Mouse (Mus musculus) myocyte (in vitro differentiated cells): ENCODE results near the gene Wwtr1. TPM values are rescaled to one million over a fixed set of nuclear protein-coding genes. Genes with fewer than 3 reads are reported as not detected.

ENCODE experiments used
- H3K27me3 ChIP-seq: one replicate; pipeline ENCODE4 v1.6.1; 2011; ENCODE audit not compliant: control insufficient read depth, insufficient read depth, insufficient read length
- H3K36me3 ChIP-seq: one replicate; pipeline ENCODE4 v1.6.1; 2011; ENCODE audit not compliant: control insufficient read depth, insufficient read depth
- H3K4me2 ChIP-seq: one replicate; pipeline ENCODE4 v1.6.1; 2011; ENCODE audit warnings: low read depth, control low read depth
- H3K4me3 ChIP-seq: one replicate; pipeline ENCODE4 v1.5.1; 2011; ENCODE audit warnings: mild to moderate bottlenecking, control low read depth, moderate library complexity
- H3K79me2 ChIP-seq: one replicate; pipeline ENCODE4 v1.6.1; 2011; ENCODE audit not compliant: control insufficient read depth, insufficient read depth
- H3ac ChIP-seq: one replicate; pipeline ENCODE4 v1.6.1; 2011; ENCODE audit not compliant: control insufficient read depth, insufficient read length
- CEBPB ChIP-seq: IDR thresholded peaks from 2 replicates; pipeline ENCODE4 v1.6.1; 2011; ENCODE audit warnings: mild to moderate bottlenecking, moderate library complexity; ENCODE audit not compliant: poor library complexity, insufficient read depth, severe bottlenecking
- E2F4 ChIP-seq: IDR thresholded peaks from one replicate; pipeline ENCODE4 v1.6.1; 2011; ENCODE audit warnings: mild to moderate bottlenecking, control low read depth, moderate library complexity; ENCODE audit not compliant: insufficient read depth
- MAX ChIP-seq: IDR thresholded peaks from one replicate; pipeline ENCODE4 v1.6.1; 2011; ENCODE audit warnings: low read depth, mild to moderate bottlenecking, control low read depth
- MYOD1 ChIP-seq, 3 experiments: IDR thresholded peaks; one replicate each; pipeline ENCODE4 v1.6.1; 2011; ENCODE audit warnings: control low read depth in 2 of 3, low read depth in 2 of 3, mild to moderate bottlenecking in 2 of 3, moderate library complexity in 1 of 3; ENCODE audit not compliant: insufficient read length in 2 of 3, control insufficient read depth in 1 of 3
- MYOG ChIP-seq, 3 experiments: IDR thresholded peaks; one replicate each; pipeline ENCODE4 v1.6.1; 2011; ENCODE audit warnings: control low read depth in 2 of 3, low read depth in 2 of 3, mild to moderate bottlenecking in 2 of 3; ENCODE audit not compliant: insufficient read length in 2 of 3, control insufficient read depth in 1 of 3, insufficient read depth in 1 of 3
- POLR2A ChIP-seq: IDR thresholded peaks from one replicate; pipeline ENCODE4 v1.6.1; 2011; ENCODE audit warnings: low read depth, mild to moderate bottlenecking, control low read depth, moderate library complexity; ENCODE audit not compliant: insufficient read length
- POLR2AphosphoS2 ChIP-seq: IDR thresholded peaks from one replicate; pipeline ENCODE4 v1.6.1; 2011; ENCODE audit warnings: low read depth, control low read depth; ENCODE audit not compliant: insufficient read length
- REST ChIP-seq: IDR thresholded peaks from one replicate; pipeline ENCODE4 v1.6.1; 2011; ENCODE audit warnings: mild to moderate bottlenecking, control low read depth, moderate library complexity; ENCODE audit not compliant: insufficient read depth, insufficient read length
- SRF ChIP-seq: IDR thresholded peaks from one replicate; pipeline ENCODE4 v1.6.1; 2011; ENCODE audit warnings: low read depth; ENCODE audit not compliant: control insufficient read depth, insufficient read length
- TCF12 ChIP-seq: IDR thresholded peaks from one replicate; pipeline ENCODE4 v1.6.1; 2011; ENCODE audit warnings: mild to moderate bottlenecking, control low read depth; ENCODE audit not compliant: poor library complexity, insufficient read depth, severe bottlenecking
- TCF3 ChIP-seq: IDR thresholded peaks from one replicate; pipeline ENCODE4 v1.6.1; 2011; ENCODE audit warnings: low read depth, control low read depth; ENCODE audit not compliant: insufficient read length
- USF1 ChIP-seq: IDR thresholded peaks from one replicate; pipeline ENCODE4 v1.6.1; 2011; ENCODE audit warnings: low read depth, mild to moderate bottlenecking, control low read depth, moderate library complexity
- polyA plus RNA-seq: library from polyadenylated mRNA; unstranded; fragments of >200 nt; fragmentation: generic; extraction: Trizol; gene quantifications from one replicate; pipeline ENCODE4 v1.2.1, GENCODE M21; 2012; ENCODE audit warnings: missing spikeins

Gene Wwtr1
- polyA plus RNA-seq, 1 experiment: 63.1 TPM

GRCm38 (mm10) chr3:57481981-57482380 is 93.7 kb downstream of the Wwtr1 start:
- Histone ChIP-seq H3K36me3 (peaks cover 5% of the 10 kb centered on the region), H3K27me3 (no peaks in the 10 kb centered on the region), H3ac (no peak overlapping the region), H3K79me2 (peaks cover 79% of the 10 kb centered on the region), H3K4me3 (no peak overlapping the region), H3K4me2 (no peak overlapping the region)
- TF ChIP-seq MYOD1 (IDR thresholded peaks at IDR 0.05; ENCODE audit: control insufficient read depth in 1 of 3, insufficient read length in 2 of 3, low read depth in 2 of 3): no peak

GRCm38 (mm10) chr3:57480640-57481039 is 95.1 kb downstream of the Wwtr1 start:
- no peak for TF ChIP-seq REST
- no peak for TF ChIP-seq TCF12
- no peak for TF ChIP-seq MYOD1 (IDR thresholded peaks at IDR 0.05; ENCODE audit: control insufficient read depth in 1 of 3, insufficient read length in 2 of 3, low read depth in 2 of 3)
- TF ChIP-seq POLR2A: no peak
- no peak for TF ChIP-seq TCF3
- no peak overlapping the region for H3K4me2 ChIP-seq
- no peaks in the 10 kb centered on the region for H3K27me3 ChIP-seq
- H3K4me3 ChIP-seq: no peak overlapping the region
- peaks cover 66% of the 10 kb centered on the region for H3K79me2 ChIP-seq
- peaks cover 15% of the 10 kb centered on the region for H3K36me3 ChIP-seq
- no peak overlapping the region for H3ac ChIP-seq

DNA sequence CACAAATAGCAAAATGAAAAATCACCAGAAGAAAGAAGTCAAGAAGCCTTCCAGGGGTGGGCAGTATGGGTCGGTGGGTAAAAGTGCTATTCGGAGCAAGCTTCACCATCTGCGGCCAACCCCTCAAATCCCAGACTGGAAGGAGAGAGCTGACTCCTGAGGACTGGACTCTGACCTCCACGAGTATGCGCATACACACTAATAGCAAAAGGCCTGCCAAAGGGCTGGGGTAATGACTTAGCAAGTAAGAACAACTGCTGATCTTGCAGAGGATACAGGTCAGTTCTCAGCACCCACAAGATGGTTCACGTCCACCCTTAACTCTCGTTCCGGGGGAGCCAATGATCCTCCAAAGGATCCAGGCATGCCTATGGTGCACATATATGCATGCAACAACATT is 101.3 kb downstream of the Wwtr1 start:
- peaks cover 47% of the 10 kb centered on the region for H3K79me2 ChIP-seq
- H3K27me3 ChIP-seq: no peaks in the 10 kb centered on the region
- peaks cover 22% of the 10 kb centered on the region for H3K36me3 ChIP-seq
- TF ChIP-seq MYOG (IDR thresholded peaks at IDR 0.05; ENCODE audit: control insufficient read depth in 1 of 3, insufficient read depth in 1 of 3, insufficient read length in 2 of 3, low read depth in 2 of 3) (no peak), POLR2AphosphoS2 (no peak), TCF3 (no peak), CEBPB (no peak), SRF (no peak), TCF12 (no peak), USF1 (no peak), MYOD1 (IDR thresholded peaks at IDR 0.05; ENCODE audit: control insufficient read depth in 1 of 3, insufficient read length in 2 of 3, low read depth in 2 of 3) (no peak), REST (no peak), POLR2A (no peak)
- no peak overlapping the region for H3K4me3 ChIP-seq
- peak overlapping the region; percentile 35 for H3K4me2 ChIP-seq
- H3ac ChIP-seq: no peak overlapping the region

DNA sequence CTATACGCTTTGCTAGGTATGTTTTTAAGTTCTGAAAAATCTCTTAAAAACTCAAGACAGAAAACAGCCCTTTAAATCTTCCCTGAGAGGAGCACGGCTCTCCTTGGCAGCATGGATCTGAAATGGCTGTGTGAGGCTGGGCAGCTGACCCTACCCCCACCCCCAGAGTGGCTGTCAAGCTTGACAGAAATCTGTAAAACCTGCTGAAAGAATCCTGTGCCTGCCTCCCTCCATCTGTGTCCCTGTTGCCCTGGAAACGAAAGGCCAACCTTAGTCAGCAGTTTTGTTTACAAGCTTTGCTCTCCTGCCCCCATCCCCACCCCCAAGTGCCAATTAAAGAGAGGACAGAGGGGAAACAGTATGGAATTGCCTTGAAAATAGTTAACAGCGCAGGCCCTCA is 103.3 kb downstream of the Wwtr1 start:
- TF ChIP-seq MYOD1 (IDR thresholded peaks at IDR 0.05; ENCODE audit: control insufficient read depth in 1 of 3, insufficient read length in 2 of 3, low read depth in 2 of 3) (no peak), MAX (no peak), MYOG (IDR thresholded peaks at IDR 0.05; ENCODE audit: control insufficient read depth in 1 of 3, insufficient read depth in 1 of 3, insufficient read length in 2 of 3, low read depth in 2 of 3) (no peak), E2F4 (no peak), TCF12 (no peak), POLR2A (no peak), POLR2AphosphoS2 (no peak)
- Histone ChIP-seq H3K79me2 (peaks cover 49% of the 10 kb centered on the region), H3K4me3 (no peak overlapping the region), H3K27me3 (no peaks in the 10 kb centered on the region), H3ac (no peak overlapping the region), H3K4me2 (no peak overlapping the region), H3K36me3 (peaks cover 21% of the 10 kb centered on the region)

DNA sequence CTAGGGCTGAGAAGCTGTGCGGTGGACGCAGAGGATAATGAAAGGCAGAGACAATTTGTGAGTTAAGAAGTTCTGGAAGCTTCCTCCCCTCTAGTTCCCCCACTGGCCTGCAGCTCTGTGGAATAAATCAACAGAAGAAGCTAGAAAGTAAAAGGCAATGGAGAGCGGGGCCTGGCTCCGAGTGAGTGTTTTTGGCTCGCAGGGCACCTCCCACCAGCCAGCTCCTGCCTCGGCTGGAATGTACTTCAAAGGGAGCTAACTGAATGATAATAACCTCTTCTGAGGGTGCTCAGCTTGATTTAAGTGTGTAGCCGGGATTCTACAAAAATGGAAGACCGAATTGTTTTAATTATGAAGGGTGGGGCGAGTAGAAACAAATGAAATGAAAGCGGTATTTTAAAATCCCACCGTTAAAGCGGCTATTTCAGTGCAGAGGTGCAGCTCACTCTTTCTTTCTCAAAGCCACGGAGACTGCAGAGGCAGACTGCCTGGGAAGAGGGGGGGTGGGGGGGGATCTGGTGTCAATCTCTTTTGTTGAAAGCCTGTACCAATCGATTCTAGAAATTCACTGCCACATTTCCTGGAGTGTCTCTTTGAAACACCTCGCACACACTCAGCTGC is 104.6 kb downstream of the Wwtr1 start:
- no peak overlapping the region for H3ac ChIP-seq
- H3K79me2 ChIP-seq: peaks cover 59% of the 10 kb centered on the region
- TF ChIP-seq USF1 (no peak), REST (no peak), MYOG (IDR thresholded peaks at IDR 0.05; ENCODE audit: control insufficient read depth in 1 of 3, insufficient read depth in 1 of 3, insufficient read length in 2 of 3, low read depth in 2 of 3) (no peak), SRF (no peak), E2F4 (no peak), POLR2AphosphoS2 (no peak), MAX (no peak), CEBPB (no peak), TCF12 (no peak), TCF3 (no peak), MYOD1 (IDR thresholded peaks at IDR 0.05; ENCODE audit: control insufficient read depth in 1 of 3, insufficient read length in 2 of 3, low read depth in 2 of 3) (no peak), POLR2A (no peak)
- H3K27me3 ChIP-seq: no peaks in the 10 kb centered on the region
- H3K4me2 ChIP-seq: peak overlapping the region; percentile 90
- H3K4me3 ChIP-seq: no peak overlapping the region
- H3K36me3 ChIP-seq: peaks cover 10% of the 10 kb centered on the region
